Mouse (Mus musculus) splenic B cell, adult 2 months (primary cell): Measurements from ENCODE around the gene Cpt1b.
A peak's percentile ranks its signal among the peaks of the same experiment; 100 is the strongest.

Experiments
- DNase-seq: peaks from one replicate; pipeline ENCODE4 v3.0.0-alpha.2; 2011; ENCODE audit warnings: low read depth, low spot score
- H3K27me3 ChIP-seq: 2 replicates; pipeline ENCODE4 v1.6.1; 2012; ENCODE audit warnings: mild to moderate bottlenecking, low read length, moderate library complexity, mixed read lengths; ENCODE audit not compliant: control insufficient read depth, poor library complexity, insufficient read depth, severe bottlenecking
- H3K36me3 ChIP-seq: 2 replicates; pipeline ENCODE4 v1.6.1; 2012; ENCODE audit warnings: mild to moderate bottlenecking, low read length, moderate library complexity, mixed read lengths; ENCODE audit not compliant: control insufficient read depth, poor library complexity, insufficient read depth, severe bottlenecking

Gene Cpt1b

DNA sequence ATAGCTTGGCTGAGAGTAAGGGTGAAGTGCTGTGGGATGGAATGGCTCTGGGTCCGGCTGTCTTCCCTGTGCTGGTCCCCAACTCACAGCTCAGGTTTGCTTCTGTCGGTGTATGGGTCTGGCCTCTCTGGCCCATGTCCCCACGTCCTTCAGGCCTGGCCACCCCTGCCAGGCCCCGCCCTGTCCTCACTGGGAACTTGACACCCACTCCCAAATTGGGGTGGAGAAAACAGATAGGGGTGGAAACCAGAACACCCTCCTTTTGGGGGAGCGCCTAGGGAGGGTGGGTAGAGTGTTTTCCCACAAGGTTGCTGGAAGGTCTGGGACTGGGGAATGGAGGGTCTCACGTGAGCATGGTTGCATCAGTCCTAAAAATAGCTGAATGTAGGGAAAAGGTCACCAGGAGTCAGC, at the start of gene Cpt1b:
Gene Cpt1b, minus strand, starts transcription at position 153 of the 411 bp plus-strand sequence.
- no peak for DNase-seq
- H3K36me3 ChIP-seq: peaks cover 8% of the 10 kb centered on the region

GRCm38 (mm10) chr15:89475293-89475600, 49.6 kb upstream of the Cpt1b start:
- H3K27me3 ChIP-seq: no peaks in the 10 kb centered on the region
- H3K36me3 ChIP-seq: no peaks in the 10 kb centered on the region; the same call in 1 of the 2 replicates
- DNase-seq: no peak

More for the DNA sequence above, at the start of gene Cpt1b:
- H3K27me3 ChIP-seq: no peaks in the 10 kb centered on the region

GRCm38 (mm10) chr15:89474596-89475292, 49.1 kb upstream of the Cpt1b start:
- H3K27me3 ChIP-seq: no peaks in the 10 kb centered on the region; the same call in 1 of the 2 replicates
- DNase-seq: no peak
- H3K36me3 ChIP-seq: no peaks in the 10 kb centered on the region; the same call in 1 of the 2 replicates

DNA sequence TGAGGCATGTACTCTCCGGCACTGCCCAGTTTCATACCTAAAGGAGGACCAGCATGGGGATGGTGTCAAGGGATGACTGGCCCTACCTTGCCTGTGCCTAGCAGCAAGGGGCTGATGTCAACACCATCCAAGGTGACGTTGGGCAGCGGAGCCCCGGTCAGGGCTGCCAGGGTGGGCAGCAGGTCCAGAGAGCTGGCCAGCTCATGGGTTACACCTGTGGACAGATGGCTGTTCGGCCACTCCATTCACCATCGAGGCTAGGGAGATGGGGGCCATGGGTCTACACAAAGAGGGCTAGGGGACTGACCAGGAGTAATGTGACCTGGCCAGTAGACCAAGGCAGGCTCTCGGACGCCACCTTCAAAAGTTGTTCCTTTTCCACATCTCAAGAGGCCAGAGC, 48.3 kb upstream of the Cpt1b start:
- no peaks in the 10 kb centered on the region; the same call in 1 of the 2 replicates for H3K27me3 ChIP-seq
- H3K36me3 ChIP-seq: no peaks in the 10 kb centered on the region; the same call in 1 of the 2 replicates

DNA sequence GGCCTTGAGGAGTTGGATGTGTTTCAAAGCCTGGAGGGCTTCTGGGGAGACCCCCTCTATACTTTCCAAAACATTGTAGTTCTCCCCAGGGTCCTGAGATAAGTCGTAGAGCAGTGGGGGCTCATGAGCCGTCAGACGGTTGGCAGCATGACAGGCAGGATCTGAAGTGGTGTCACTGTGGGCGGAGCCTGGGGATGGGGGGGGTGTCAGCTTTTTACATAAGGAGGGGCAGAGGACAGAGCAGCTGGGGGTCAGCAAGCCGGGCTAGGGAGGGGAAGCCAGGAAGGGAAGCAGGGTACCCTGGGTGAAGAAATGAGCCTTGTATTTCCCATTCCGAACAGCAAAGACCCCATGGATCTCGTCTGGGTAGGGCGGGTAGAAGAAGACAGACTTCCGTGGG, 47.7 kb upstream of the Cpt1b start:
- DNase-seq: no peak
- no peaks in the 10 kb centered on the region; the same call in 1 of the 2 replicates for H3K36me3 ChIP-seq
- no peaks in the 10 kb centered on the region; the same call in 1 of the 2 replicates for H3K27me3 ChIP-seq

More for the DNA sequence above, 48.3 kb upstream of the Cpt1b start:
- no peak for DNase-seq

DNA sequence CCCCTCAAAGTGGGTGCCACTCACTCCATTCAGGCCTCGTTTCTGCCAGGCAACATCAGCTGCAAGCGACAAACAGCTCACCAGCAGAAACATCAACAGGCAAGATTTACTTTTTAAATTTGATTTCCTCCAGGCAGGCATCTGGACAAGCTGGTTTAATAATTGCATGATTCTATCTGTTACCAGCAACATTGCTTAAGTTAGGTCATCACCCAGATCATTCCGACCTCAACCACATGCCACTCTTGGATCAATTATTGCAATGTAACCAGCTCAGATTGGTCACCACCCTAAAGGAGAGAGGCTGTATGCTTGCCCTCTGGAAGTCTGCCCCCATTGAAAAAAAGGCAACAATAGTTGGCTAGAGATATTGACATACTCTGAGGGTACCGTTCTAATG, 45.8 kb upstream of the Cpt1b start:
- DNase-seq: no peak
- no peaks in the 10 kb centered on the region; the same call in 1 of the 2 replicates for H3K36me3 ChIP-seq
- H3K27me3 ChIP-seq: no peaks in the 10 kb centered on the region; the same call in 1 of the 2 replicates

DNA sequence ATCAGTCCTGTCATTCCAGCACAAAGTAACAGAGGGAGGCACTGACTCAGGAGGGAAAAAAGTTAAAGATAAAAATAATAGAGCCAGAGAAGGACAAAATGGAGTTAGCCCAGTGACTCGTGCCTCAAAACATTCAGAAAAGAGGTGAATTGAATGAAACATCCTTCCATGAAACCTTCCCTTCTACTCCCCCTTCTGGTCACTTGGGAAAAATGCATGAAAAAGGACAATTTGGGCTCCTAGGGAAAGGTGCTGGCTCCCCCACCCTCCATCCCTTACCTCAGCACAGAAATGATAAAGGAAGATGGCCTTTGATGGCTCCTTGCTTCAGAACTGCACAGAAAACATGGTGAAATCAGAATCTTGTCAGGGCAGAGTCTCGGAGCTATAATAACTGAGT, 42.9 kb upstream of the Cpt1b start:
- H3K36me3 ChIP-seq: no peaks in the 10 kb centered on the region; the same call in 1 of the 2 replicates
- peak; percentile 53 for DNase-seq
- H3K27me3 ChIP-seq: no peaks in the 10 kb centered on the region; the same call in 1 of the 2 replicates

- DNase-seq: no peak
- no peaks in the 10 kb centered on the region; the same call in 1 of the 2 replicates for H3K27me3 ChIP-seq
- no peaks in the 10 kb centered on the region for H3K36me3 ChIP-seq
Observed at GRCm38 (mm10) chr15:89465052-89465451, 39.4 kb upstream of the Cpt1b start.

GRCm38 (mm10) chr15:89463334-89464235, 37.9 kb upstream of the Cpt1b start:
- no peaks in the 10 kb centered on the region for H3K36me3 ChIP-seq
- peak; percentile 30 for DNase-seq
- no peaks in the 10 kb centered on the region for H3K27me3 ChIP-seq

DNA sequence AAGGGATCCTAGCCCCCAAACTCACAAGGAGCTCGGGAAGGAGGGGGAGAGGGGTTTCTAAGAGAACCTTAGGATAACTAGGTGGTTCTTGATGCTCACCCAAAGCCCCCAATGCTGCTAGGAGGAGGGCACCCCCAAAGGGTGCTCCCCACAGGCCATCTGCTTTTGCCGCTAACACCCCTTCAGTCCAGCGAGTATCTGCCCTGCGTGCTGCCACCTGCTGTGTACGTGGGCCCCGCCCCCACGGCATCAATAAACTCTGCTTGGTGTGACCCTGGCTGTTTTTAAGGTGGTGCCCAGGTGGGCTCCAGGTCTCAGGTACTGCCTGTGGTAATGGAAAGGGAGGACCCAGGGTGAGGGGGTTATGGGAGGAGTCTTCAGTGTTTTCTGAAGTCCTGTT, 36.5 kb upstream of the Cpt1b start:
- no peak for DNase-seq
- H3K27me3 ChIP-seq: no peaks in the 10 kb centered on the region
- no peaks in the 10 kb centered on the region for H3K36me3 ChIP-seq

DNA sequence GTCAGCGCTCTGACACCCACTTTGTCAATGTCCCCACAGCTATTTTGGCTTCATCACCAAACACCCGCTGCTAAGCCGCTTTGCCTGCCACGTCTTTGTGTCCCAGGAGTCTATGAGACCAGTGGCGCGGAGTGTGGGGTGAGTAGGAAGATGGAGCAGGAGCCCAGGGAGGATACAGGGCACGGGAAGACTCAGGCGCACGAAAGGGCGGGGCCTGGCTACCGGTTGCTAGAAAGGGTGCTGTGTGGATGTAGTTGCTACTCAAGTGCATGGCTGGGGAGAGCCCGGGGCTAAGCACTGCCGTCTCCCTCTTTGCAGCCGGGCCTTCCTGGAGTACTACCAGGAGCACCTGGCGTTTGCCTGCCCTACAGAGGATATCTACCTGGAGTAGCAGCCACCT, 35.7 kb upstream of the Cpt1b start:
- no peaks in the 10 kb centered on the region for H3K27me3 ChIP-seq
- DNase-seq: no peak
- no peaks in the 10 kb centered on the region for H3K36me3 ChIP-seq

- DNase-seq: no peak
- H3K36me3 ChIP-seq: no peaks in the 10 kb centered on the region
- no peaks in the 10 kb centered on the region for H3K27me3 ChIP-seq
Observed at GRCm38 (mm10) chr15:89460298-89460697, 34.6 kb upstream of the Cpt1b start.

DNA sequence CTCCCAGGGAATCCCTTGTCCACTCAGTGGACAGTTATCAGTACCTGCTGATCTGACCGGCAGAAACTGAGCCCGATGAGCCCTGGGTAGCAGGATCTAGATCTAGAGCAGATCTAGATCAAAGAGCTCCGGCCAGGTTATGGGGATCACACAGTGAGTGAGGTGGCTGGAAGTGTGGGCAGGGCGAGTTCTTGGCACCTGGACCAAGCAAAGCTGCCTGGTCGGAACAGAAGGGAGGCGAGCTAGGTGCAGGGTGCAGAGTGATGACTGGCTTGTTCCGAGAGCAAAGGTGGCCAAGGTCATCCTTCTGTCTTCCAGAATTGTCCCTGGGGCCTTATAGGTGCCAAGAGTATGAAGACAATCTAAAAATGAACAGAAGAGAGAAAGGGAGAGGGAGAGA, 34.2 kb upstream of the Cpt1b start:
- DNase-seq: no peak
- Histone ChIP-seq H3K36me3 (no peaks in the 10 kb centered on the region), H3K27me3 (no peaks in the 10 kb centered on the region)

- no peaks in the 10 kb centered on the region for H3K36me3 ChIP-seq
- no peaks in the 10 kb centered on the region for H3K27me3 ChIP-seq
- peak; percentile 63 for DNase-seq
Observed at GRCm38 (mm10) chr15:89458942-89459341, 33.3 kb upstream of the Cpt1b start.

- Histone ChIP-seq H3K27me3 (no peaks in the 10 kb centered on the region), H3K36me3 (no peaks in the 10 kb centered on the region)
- no peak for DNase-seq
Observed at GRCm38 (mm10) chr15:89455642-89456041, 30.0 kb upstream of the Cpt1b start.
